Mouse (Mus musculus) MEL (cell line): ENCODE results near the gene Svs3a. TPM values are rescaled to one million over a fixed set of nuclear protein-coding genes. Genes with fewer than 3 reads are reported as not detected.

Source experiments
- polyA plus RNA-seq, 2 experiments: library from polyadenylated mRNA; stranded (reverse) in 1 of 2; unstranded in 1 of 2; fragments of >175 nt in 1 of 2; fragments of >200 nt in 1 of 2; gene quantifications; 2 replicates each; pipeline versions ENCODE4 v1.2.1 to v1.2.4; 2012; ENCODE audit warnings: low replicate concordance in 2 of 2, low read depth in 1 of 2; ENCODE audit not compliant: insufficient read length in 2 of 2, insufficient read depth in 1 of 2, missing spikeins in 1 of 2
- total RNA-seq: library from RNA; depleted of rRNA; stranded (reverse); fragments of 300-350 nt; gene quantifications from 2 replicates; pipeline ENCODE4 v1.2.3, GENCODE M21; 2012; rRNA removed

Gene Svs3a
- total and polyA plus RNA-seq, 3 experiments = not detected

Other genes with a start within 250 kb of the Svs3a start
- gene Stk4, start 218.9 kb upstream of the Svs3a start, total RNA-seq = 41.8 and 46.8 TPM in 2 replicates
- 10 to 100 TPM in 1 of 2 experiments, not detected in 1; 56.1 TPM for gene Stk4, start 218.9 kb upstream of the Svs3a start, polyA plus RNA-seq
- gene Tomm34, start 218.1 kb upstream of the Svs3a start, total RNA-seq = 31.7 and 38.9 TPM in 2 replicates
- gene Tomm34, start 218.1 kb upstream of the Svs3a start, polyA plus RNA-seq = 10 to 100 TPM in 1 of 2 experiments, not detected in 1; 48.7 TPM
- gene Kcns1, start 118.2 kb upstream of the Svs3a start, total RNA-seq = not detected in 2 replicates
- gene Kcns1, start 118.2 kb upstream of the Svs3a start, polyA plus RNA-seq = not detected
- not detected in 2 replicates for gene Wfdc5, start 106.5 kb upstream of the Svs3a start, total RNA-seq
- gene Wfdc5, start 106.5 kb upstream of the Svs3a start, polyA plus RNA-seq = not detected
- not detected in 2 replicates for gene Wfdc12, start 98.7 kb upstream of the Svs3a start, total RNA-seq
- under 1 TPM in 1 of 2 experiments, not detected in 1; 0.10 TPM for gene Wfdc12, start 98.7 kb upstream of the Svs3a start, polyA plus RNA-seq
- gene Wfdc15a, start 89.1 kb upstream of the Svs3a start, total RNA-seq = not detected in 2 replicates
- gene Wfdc15a, start 89.1 kb upstream of the Svs3a start, polyA plus RNA-seq = not detected
- gene Wfdc15b, start 67.6 kb upstream of the Svs3a start, total RNA-seq = not detected in 2 replicates
- gene Wfdc15b, start 67.6 kb upstream of the Svs3a start, polyA plus RNA-seq = not detected
- gene Svs2, start 50.8 kb upstream of the Svs3a start, total RNA-seq = not detected in 2 replicates
- gene Svs2, start 50.8 kb upstream of the Svs3a start, polyA plus RNA-seq = not detected
- not detected in 2 replicates for gene Svs3b, start 32.6 kb upstream of the Svs3a start, total RNA-seq
- not detected for gene Svs3b, start 32.6 kb upstream of the Svs3a start, polyA plus RNA-seq
- gene Svs4, start 10.8 kb upstream of the Svs3a start, total RNA-seq = not detected in 2 replicates
- not detected for gene Svs4, start 10.8 kb upstream of the Svs3a start, polyA plus RNA-seq
- gene Svs6, start 27.5 kb downstream of the Svs3a start, total RNA-seq = not detected in 2 replicates
- gene Svs6, start 27.5 kb downstream of the Svs3a start, polyA plus RNA-seq = not detected
- not detected in 2 replicates for gene Svs5, start 43.5 kb downstream of the Svs3a start, total RNA-seq
- gene Svs5, start 43.5 kb downstream of the Svs3a start, polyA plus RNA-seq = not detected
- gene Slpi, start 99.8 kb downstream of the Svs3a start, total RNA-seq = not detected in 2 replicates
- not detected for gene Slpi, start 99.8 kb downstream of the Svs3a start, polyA plus RNA-seq
- gene Rbpjl, start 113.9 kb downstream of the Svs3a start, total RNA-seq = not detected in 2 replicates
- gene Rbpjl, start 113.9 kb downstream of the Svs3a start, polyA plus RNA-seq = under 1 TPM in 1 of 2 experiments, not detected in 1; 0.07 TPM
- not detected in 2 replicates for gene Matn4, start 115.9 kb downstream of the Svs3a start, total RNA-seq
- gene Matn4, start 115.9 kb downstream of the Svs3a start, polyA plus RNA-seq = not detected
- not detected in 2 replicates for gene Sdc4, start 154.6 kb downstream of the Svs3a start, total RNA-seq
- not detected for gene Sdc4, start 154.6 kb downstream of the Svs3a start, polyA plus RNA-seq
- 94.3 and 96.5 TPM in 2 replicates for gene Sys1, start 167.7 kb downstream of the Svs3a start, total RNA-seq
- 10 to 100 TPM in 1 of 2 experiments, not detected in 1; 85.8 TPM for gene Sys1, start 167.7 kb downstream of the Svs3a start, polyA plus RNA-seq
- gene Gm20458, start 171.7 kb downstream of the Svs3a start, total RNA-seq = 1.0 TPM in 1 of 2 replicates, not detected in the other
- gene Gm20458, start 171.7 kb downstream of the Svs3a start, polyA plus RNA-seq = 10 to 100 TPM in 1 of 2 experiments, not detected in 1; 19.2 TPM
- gene Trp53tg5, start 184.5 kb downstream of the Svs3a start, total RNA-seq = not detected in 2 replicates
- under 1 TPM in 1 of 2 experiments, not detected in 1; 0.13 TPM for gene Trp53tg5, start 184.5 kb downstream of the Svs3a start, polyA plus RNA-seq
- 11.9 and 13.1 TPM in 2 replicates for gene Dbndd2, start 196.8 kb downstream of the Svs3a start, total RNA-seq
- gene Dbndd2, start 196.8 kb downstream of the Svs3a start, polyA plus RNA-seq = 1 to 10 TPM in 1 of 2 experiments, not detected in 1; 6.9 TPM
- gene Pigt, start 208.3 kb downstream of the Svs3a start, total RNA-seq = 35.8 and 39.8 TPM in 2 replicates
- 100 to 1,000 TPM in 1 of 2 experiments, not detected in 1; 115 TPM for gene Pigt, start 208.3 kb downstream of the Svs3a start, polyA plus RNA-seq